Mouse (Mus musculus): ENCODE measurements around the gene Sorl1. TPM values are rescaled to one million over a fixed set of nuclear protein-coding genes. Genes with fewer than 3 reads are reported as not detected.

The Sorl1 gene
- polyA plus RNA-seq, 1 experiment from 2014 or later = 56.0 TPM

- TF ChIP-seq CTCF (IDR thresholded peaks at IDR 0.05) = no peak
- in situ Hi-C loops (cut with MboI; ENCODE audit: low pct_unique_long_range_greater_than_20kb) = no loop called here
- no peak for ATAC-seq
- no peaks in the 10 kb centered on the region for H3K27me3 ChIP-seq
- CTCF ChIA-PET = interaction anchor here (2.3 kb wide), 1 partner anchor 11 kb away, joined by 9 read pairs; no protein-coding TSS in a partner anchor
- POLR2A ChIA-PET = interaction anchor here (1.5 kb wide), 1 partner anchor 18 kb away, joined by 4 read pairs; no protein-coding TSS in a partner anchor
- DNase-seq (ENCODE audit: low read depth, low spot score) = no peak
Measured at GRCm38 (mm10) chr9:42094028-42094551, 30.0 kb downstream of the Sorl1 start.

DNA sequence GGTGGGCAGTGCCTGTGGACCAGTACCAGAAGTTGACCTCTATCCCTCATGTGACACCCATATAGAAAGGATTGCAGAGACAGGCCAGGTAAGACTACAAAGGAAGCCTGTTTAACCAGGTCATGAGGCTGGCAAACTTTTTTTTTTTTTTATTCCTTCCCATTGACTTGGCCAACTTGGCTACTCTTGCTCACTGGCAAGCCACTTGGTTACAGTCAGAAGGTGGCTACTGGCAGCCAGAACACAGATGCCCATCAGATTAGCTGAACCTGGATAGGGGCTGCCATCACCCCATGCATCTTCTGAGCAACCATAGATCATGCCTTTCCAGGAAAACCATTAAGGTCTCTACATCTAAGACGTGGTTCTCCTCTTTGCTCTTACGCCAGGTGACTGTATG is 31.3 kb downstream of the Sorl1 start:
- CTCF ChIA-PET = interaction anchor here (2.3 kb wide), 1 partner anchor 10 kb away, joined by 9 read pairs; no protein-coding TSS in a partner anchor
- POLR2A ChIA-PET = no interaction called here
- no peak for DNase-seq (ENCODE audit: low read depth, low spot score)
- in situ Hi-C loops (cut with MboI; ENCODE audit: low pct_unique_long_range_greater_than_20kb) = no loop called here
- no peaks in the 10 kb centered on the region for H3K27me3 ChIP-seq
- no peak for ATAC-seq
- no peak for TF ChIP-seq CTCF (IDR thresholded peaks at IDR 0.05)

GRCm38 (mm10) chr9:42091561-42091960 is 32.5 kb downstream of the Sorl1 start:
- ATAC-seq (no peak), DNase-seq (ENCODE audit: low read depth, low spot score) (no peak)
- CTCF ChIA-PET = interaction anchor here (0.8 kb wide), 1 partner anchor 14 kb away, joined by 3 read pairs; no protein-coding TSS in a partner anchor
- no peak for TF ChIP-seq CTCF (IDR thresholded peaks at IDR 0.05)
- in situ Hi-C loops (cut with MboI; ENCODE audit: low pct_unique_long_range_greater_than_20kb) = no loop called here
- H3K27me3 ChIP-seq = no peaks in the 10 kb centered on the region
- POLR2A ChIA-PET = no interaction called here

DNA sequence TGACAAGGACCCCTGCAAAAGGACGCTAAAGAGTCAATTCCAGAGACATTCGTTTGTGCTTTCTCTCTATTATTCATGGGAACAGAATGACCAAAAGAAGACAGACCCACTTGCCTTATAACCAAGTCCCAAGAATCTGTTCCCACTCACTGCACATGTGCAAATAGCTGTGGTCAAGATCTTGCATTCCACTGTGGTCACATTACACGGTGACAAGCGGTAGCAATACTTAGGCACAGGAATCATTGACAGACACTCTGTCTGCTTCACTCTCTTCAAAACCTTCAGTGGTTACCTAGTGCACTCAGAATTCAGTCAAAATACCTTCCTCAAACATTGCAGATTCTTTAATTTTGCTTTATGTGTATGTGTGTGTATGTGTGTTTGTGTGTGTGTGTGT is 36.2 kb downstream of the Sorl1 start:
- peak; percentile 78 for ATAC-seq
- TF ChIP-seq CTCF (IDR thresholded peaks at IDR 0.05) = no peak
- no peaks in the 10 kb centered on the region for H3K27me3 ChIP-seq
- POLR2A ChIA-PET = no interaction called here
- CTCF ChIA-PET = no interaction called here
- no peak for DNase-seq (ENCODE audit: low read depth, low spot score)
- in situ Hi-C loops (cut with MboI; ENCODE audit: low pct_unique_long_range_greater_than_20kb) = no loop called here

- ChIA-PET CTCF (interaction anchor here (0.7 to 2.0 kb wide), 2 partner anchors 15 to 29 kb away, joined by 3 to 6 read pairs; no protein-coding TSS in a partner anchor), POLR2A (interaction anchor here (0.8 kb wide), 1 partner anchor 17 kb away, joined by 3 read pairs; no protein-coding TSS in a partner anchor)
- in situ Hi-C loops (cut with MboI; ENCODE audit: low pct_unique_long_range_greater_than_20kb) = no loop called here
- ATAC-seq (no peak), DNase-seq (ENCODE audit: low read depth, low spot score) (no peak)
- no peak for TF ChIP-seq CTCF (IDR thresholded peaks at IDR 0.05)
- no peaks in the 10 kb centered on the region for H3K27me3 ChIP-seq
Measured at GRCm38 (mm10) chr9:42085970-42086369, 38.1 kb downstream of the Sorl1 start.

GRCm38 (mm10) chr9:42083661-42084067 is 40.4 kb downstream of the Sorl1 start:
- no peak for DNase-seq (ENCODE audit: low read depth, low spot score)
- in situ Hi-C loops (cut with MboI; ENCODE audit: low pct_unique_long_range_greater_than_20kb) = no loop called here
- POLR2A ChIA-PET = no interaction called here
- no peak for ATAC-seq
- CTCF ChIA-PET = interaction anchor here (2.8 kb wide), 1 partner anchor 10 kb away, joined by 9 read pairs; no protein-coding TSS in a partner anchor
- no peaks in the 10 kb centered on the region for H3K27me3 ChIP-seq
- no peak for TF ChIP-seq CTCF (IDR thresholded peaks at IDR 0.05)

- no peak for TF ChIP-seq CTCF (IDR thresholded peaks at IDR 0.05)
- H3K27me3 ChIP-seq = no peaks in the 10 kb centered on the region
- POLR2A ChIA-PET = no interaction called here
- no peak for DNase-seq (ENCODE audit: low read depth, low spot score)
- in situ Hi-C loops (cut with MboI; ENCODE audit: low pct_unique_long_range_greater_than_20kb) = no loop called here
- ATAC-seq = no peak
- CTCF ChIA-PET = interaction anchor here (2.8 kb wide), 1 partner anchor 12 kb away, joined by 9 read pairs; no protein-coding TSS in a partner anchor
Measured at GRCm38 (mm10) chr9:42081681-42082530, 42.2 kb downstream of the Sorl1 start.

GRCm38 (mm10) chr9:42080671-42081070 is 43.4 kb downstream of the Sorl1 start:
- in situ Hi-C loops (cut with MboI; ENCODE audit: low pct_unique_long_range_greater_than_20kb) = no loop called here
- ATAC-seq (no peak), DNase-seq (ENCODE audit: low read depth, low spot score) (no peak)
- ChIA-PET CTCF (no interaction called here), POLR2A (no interaction called here)
- TF ChIP-seq CTCF (IDR thresholded peaks at IDR 0.05) = no peak
- no peaks in the 10 kb centered on the region for H3K27me3 ChIP-seq

- no peak for TF ChIP-seq CTCF (IDR thresholded peaks at IDR 0.05)
- ChIA-PET POLR2A (no interaction called here), CTCF (interaction anchor here (1.1 kb wide), 1 partner anchor 14 kb away, joined by 3 read pairs; no protein-coding TSS in a partner anchor)
- DNase-seq (ENCODE audit: low read depth, low spot score) (no peak), ATAC-seq (no peak)
- in situ Hi-C loops (cut with MboI; ENCODE audit: low pct_unique_long_range_greater_than_20kb) = no loop called here
- no peaks in the 10 kb centered on the region for H3K27me3 ChIP-seq
Measured at GRCm38 (mm10) chr9:42077112-42077845, 46.8 kb downstream of the Sorl1 start.

DNA sequence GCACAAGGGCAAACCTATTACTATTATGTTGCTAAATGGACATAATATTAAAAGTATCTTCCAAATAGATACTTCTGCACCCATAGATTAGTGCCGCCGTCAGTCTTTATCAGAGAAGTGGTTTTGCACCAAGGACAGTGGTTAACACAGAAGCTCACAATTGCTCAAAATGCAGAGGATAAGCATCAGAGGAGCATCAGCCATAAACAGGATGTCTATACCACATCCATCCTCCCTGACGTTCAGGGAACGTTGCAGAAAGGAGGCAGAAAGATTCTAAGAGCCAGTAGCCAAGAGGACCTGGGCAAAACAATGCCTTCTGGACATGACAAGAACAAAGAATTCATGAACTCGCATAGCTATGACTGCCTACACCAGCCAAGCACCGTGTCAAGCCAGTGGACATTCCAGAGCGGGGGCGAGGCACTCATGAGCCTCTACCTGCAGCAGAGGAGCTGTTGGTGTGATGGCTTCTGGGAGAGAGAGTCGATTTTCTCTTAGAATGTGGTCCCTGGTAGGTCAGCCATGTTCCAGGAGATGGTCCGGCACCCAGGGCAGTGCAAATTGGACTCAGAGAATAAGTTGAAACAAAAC is 47.7 kb downstream of the Sorl1 start:
- H3K27me3 ChIP-seq = no peaks in the 10 kb centered on the region
- no peak for TF ChIP-seq CTCF (IDR thresholded peaks at IDR 0.05)
- ChIA-PET CTCF (interaction anchor here (1.3 kb wide), 1 partner anchor 9 kb away, joined by 3 read pairs; no protein-coding TSS in a partner anchor), POLR2A (no interaction called here)
- DNase-seq (ENCODE audit: low read depth, low spot score) (no peak), ATAC-seq (no peak)
- in situ Hi-C loops (cut with MboI; ENCODE audit: low pct_unique_long_range_greater_than_20kb) = no loop called here

Measured in Patski (cell line).